Mouse (Mus musculus) CH12.LX (cell line): ENCODE results near the gene Exoc6b. TPM values are rescaled to one million over a fixed set of nuclear protein-coding genes. Genes with fewer than 3 reads are reported as not detected.

Experiments used
- DNase-seq: peaks from one replicate; pipeline ENCODE4 v3.0.0-alpha.2; 2013; ENCODE audit errors: extremely low read depth
- H3K27ac ChIP-seq: 2 replicates; pipeline ENCODE4 v1.5.1; 2012; ENCODE audit warnings: low read depth, mild to moderate bottlenecking, control low read depth, moderate library complexity; ENCODE audit not compliant: insufficient read depth
- H3K27me3 ChIP-seq: replicated peaks from 2 replicates; pipeline ENCODE3; 2012; ENCODE audit warnings: inconsistent platforms
- H3K36me3 ChIP-seq, 2 experiments: replicated peaks in 1 of 2; 2 replicates each; pipeline versions ENCODE3 to v1.6.1; 2012; ENCODE audit warnings: inconsistent platforms in 1 of 2, low read length in 1 of 2, mild to moderate bottlenecking in 1 of 2, mixed read lengths in 1 of 2, moderate library complexity in 1 of 2; ENCODE audit not compliant: control insufficient read depth in 1 of 2, insufficient read depth in 1 of 2
- H3K4me1 ChIP-seq, 2 experiments: 2 replicates each; pipeline ENCODE4 v1.6.1; 2012; ENCODE audit warnings: inconsistent platforms in 1 of 2, moderate library complexity in 1 of 2; ENCODE audit not compliant: insufficient read depth in 2 of 2, control insufficient read depth in 1 of 2
- H3K4me2 ChIP-seq: 2 replicates; pipeline ENCODE4 v1.6.1; 2012; ENCODE audit warnings: low read depth, mild to moderate bottlenecking, control low read depth; ENCODE audit not compliant: poor library complexity, insufficient read depth, severe bottlenecking
- H3K4me3 ChIP-seq, 3 experiments: fragments of 150-350 bp in 1 of 3; sonication (generic) in 1 of 3; replicated peaks in 1 of 3; 2 replicates each; pipeline versions ENCODE3 to v1.5.1; 2011 to 2012; ENCODE audit warnings: low read depth in 2 of 3, low read length in 2 of 3, mild to moderate bottlenecking in 2 of 3, moderate library complexity in 2 of 3, control low read depth in 1 of 3, improper control_type of control experiment in 1 of 3, inconsistent platforms in 1 of 3, mixed read lengths in 1 of 3; ENCODE audit not compliant: poor library complexity in 1 of 3
- H3K79me2 ChIP-seq: replicated peaks from 2 replicates; pipeline ENCODE4 v1.6.1; 2012; ENCODE audit warnings: mild to moderate bottlenecking, moderate library complexity; ENCODE audit not compliant: control insufficient read depth, poor library complexity, insufficient read depth, severe bottlenecking; ENCODE audit errors: extremely low read depth
- H3K9ac ChIP-seq: 2 replicates; pipeline ENCODE4 v1.6.1; 2012; ENCODE audit warnings: low read depth, mild to moderate bottlenecking, control low read depth, moderate library complexity; ENCODE audit not compliant: insufficient read depth
- H3K9me3 ChIP-seq: replicated peaks from 2 replicates; pipeline ENCODE3; 2012; ENCODE audit warnings: low read length, inconsistent platforms, mixed read lengths
- BHLHE40 ChIP-seq: IDR thresholded peaks from 2 replicates; pipeline ENCODE4 v1.6.1; 2011; ENCODE audit warnings: mild to moderate bottlenecking, low read depth, low read length, improper control_type of control experiment
- CHD1 ChIP-seq: IDR thresholded peaks from 2 replicates; pipeline ENCODE4 v1.6.1; 2012; ENCODE audit warnings: low read depth, low read length, improper control_type of control experiment, inconsistent platforms
- E2F4 ChIP-seq: IDR thresholded peaks from 2 replicates; pipeline ENCODE4 v1.6.1; 2011; ENCODE audit warnings: low read depth, low read length, improper control_type of control experiment; ENCODE audit not compliant: insufficient replicate concordance
- EP300 ChIP-seq: IDR thresholded peaks from 2 replicates; pipeline ENCODE4 v1.6.1; 2011; ENCODE audit warnings: low read length, improper control_type of control experiment
- GABPA ChIP-seq: IDR thresholded peaks from 2 replicates; pipeline ENCODE4 v1.6.1; 2012; ENCODE audit warnings: low read depth, low read length, improper control_type of control experiment, inconsistent platforms; ENCODE audit not compliant: insufficient replicate concordance
- HCFC1 ChIP-seq: IDR thresholded peaks from 2 replicates; pipeline ENCODE4 v1.6.1; 2012; ENCODE audit warnings: low read depth, mild to moderate bottlenecking, inconsistent platforms, low read length, improper control_type of control experiment
- MEF2A ChIP-seq: IDR thresholded peaks from 2 replicates; pipeline ENCODE4 v1.6.1; 2014; ENCODE audit warnings: low read depth, mild to moderate bottlenecking, inconsistent platforms, low read length, improper control_type of control experiment, borderline replicate concordance
- NRF1 ChIP-seq: IDR thresholded peaks from 2 replicates; pipeline ENCODE4 v1.6.1; 2014; ENCODE audit warnings: low read depth, mild to moderate bottlenecking, inconsistent platforms, low read length, improper control_type of control experiment, moderate library complexity
- POLR2A ChIP-seq: IDR thresholded peaks from 2 replicates; pipeline ENCODE4 v1.6.1; 2011; ENCODE audit warnings: low read depth, mild to moderate bottlenecking, improper control_type of control experiment, low read length
- SIN3A ChIP-seq: IDR thresholded peaks from 2 replicates; pipeline ENCODE4 v1.6.1; 2012; ENCODE audit warnings: low read length, improper control_type of control experiment, inconsistent platforms
- TBP ChIP-seq: conservative IDR thresholded peaks from 2 replicates; pipeline ENCODE4 v1.6.1; 2011; ENCODE audit warnings: low read depth, low read length, improper control_type of control experiment
- TCF12 ChIP-seq: IDR thresholded peaks from 2 replicates; pipeline ENCODE4 v1.6.1; 2014; ENCODE audit warnings: low read depth, mild to moderate bottlenecking, inconsistent platforms, low read length, improper control_type of control experiment
- ZKSCAN1 ChIP-seq: IDR thresholded peaks from 2 replicates; pipeline ENCODE4 v1.6.1; 2012; ENCODE audit warnings: low read depth, inconsistent platforms, low read length, improper control_type of control experiment, borderline replicate concordance
- ZNF384 ChIP-seq: IDR thresholded peaks from 2 replicates; pipeline ENCODE4 v1.6.1; 2012; ENCODE audit warnings: low read depth, low read length, improper control_type of control experiment, inconsistent platforms
- dilution Hi-C: fragments of 300-500 bp; cut with MboI; formaldehyde crosslinking; loops from 2 replicates; pipeline ENCODE4 v1.14.3; 2020; ENCODE audit warnings: low sequenced_read_pairs; ENCODE audit not compliant: extremely low pct_unique_long_range_greater_than_20kb, extremely low pct_ligation_motif_present
- in situ Hi-C: fragments of 300-500 bp; cut with MboI; formaldehyde crosslinking; loops from 3 replicates; pipeline ENCODE4 v1.14.3; 2019; ENCODE audit warnings: low sequenced_read_pairs, low pct_ligation_motif_present, low pct_unique_long_range_greater_than_20kb, mixed read lengths
- polyA plus RNA-seq: library from polyadenylated mRNA; unstranded; fragments of >175 nt; gene quantifications from 2 replicates; pipeline ENCODE4 v1.2.1, GENCODE M21; 2012; ENCODE audit warnings: low read depth; ENCODE audit not compliant: insufficient read length
- total RNA-seq, 2 experiments: library from RNA; depleted of rRNA; stranded (reverse); fragments of 300-350 nt in 1 of 2; fragments of >200 nt in 1 of 2; gene quantifications; 2 replicates each; pipeline ENCODE4 v1.2.3; 2012 to 2014

The Exoc6b gene
- total and polyA plus RNA-seq, 3 experiments: 1.7 to 5.2 (median 3.5) TPM

- Histone ChIP-seq H3K36me3 (no peaks in the 10 kb centered on the region), H3K27me3 (peaks cover 84% of the 10 kb centered on the region), H3K4me3 (no peak overlapping the region), H3K27ac (no peak overlapping the region), H3K9ac (no peak overlapping the region), H3K4me2 (no peak overlapping the region), H3K9me3 (no peaks in the 10 kb centered on the region), H3K4me1 (peaks cover 0 to 6% of the 10 kb centered on the region in 2 experiments; a peak in 3 of 4 replicates), H3K79me2 (no peaks in the 10 kb centered on the region)
- in situ Hi-C loops: loop anchor here (25.0 kb wide), 2 partner anchors 182 to 318 kb away; no protein-coding TSS in a partner anchor
- TF ChIP-seq GABPA (no peak), NRF1 (no peak), E2F4 (no peak), CHD1 (no peak), SIN3A (no peak), ZKSCAN1 (no peak), TBP (no peak), ZNF384 (no peak), BHLHE40 (no peak)
- dilution Hi-C loops: no loop called here
- DNase-seq: no peak
Measured at GRCm38 (mm10) chr6:84594626-84595025, 474.7 kb downstream of the Exoc6b start.

GRCm38 (mm10) chr6:84593693-84594092, 475.6 kb downstream of the Exoc6b start, which contains the start of gene Cyp26b1:
Gene Cyp26b1, minus strand, starts transcription at chr6:84593908.
- peaks cover 0 to 12% of the 10 kb centered on the region in 2 experiments; a peak in 3 of 4 replicates for H3K4me1 ChIP-seq
- no peak within 1 kb of the TSS for H3K27ac ChIP-seq
- H3K79me2 ChIP-seq: no peaks in the 10 kb centered on the region
- no peak within 1 kb of the TSS for H3K4me2 ChIP-seq
- dilution Hi-C loops: no loop called here
- H3K27me3 ChIP-seq: peaks cover 88% of the 10 kb centered on the region
- in situ Hi-C loops: loop anchor here (25.0 kb wide), 2 partner anchors 181 to 319 kb away; no protein-coding TSS in a partner anchor
- TF ChIP-seq TCF12: no peak
- no peak for TF ChIP-seq HCFC1
- no peak for TF ChIP-seq NRF1
- no peak for TF ChIP-seq POLR2A
- no peak for TF ChIP-seq EP300
- TF ChIP-seq MEF2A: no peak
- H3K9ac ChIP-seq: no peak within 1 kb of the TSS
- H3K36me3 ChIP-seq: no peaks in the 10 kb centered on the region
- H3K9me3 ChIP-seq: peaks cover 2% of the 10 kb centered on the region
- no peak within 1 kb of the TSS for H3K4me3 ChIP-seq
- DNase-seq: no peak
